In genomic region chr4:35228260-35228659, GRCm38 (mm10) we compare ENCODE assay signal across 20 mouse cellular contexts. TPM values are rescaled to one million over a fixed set of nuclear protein-coding genes. Genes with fewer than 3 reads are reported as not detected.
A peak's percentile ranks its signal among the peaks of the same experiment; 100 is the strongest.
DNase-seq lines count a peak whose midpoint lies in the region; ATAC-seq and TF ChIP-seq lines count a peak whose summit lies in the region.
"Had no signal": no experiment of that assay in that cellular context is flagged by ENCODE, and none has a peak within 500 bp of the region (broad histone marks: within the 10 kb centered on the region; RNA-seq: fewer than 3 reads in every experiment).

No protein-coding gene starts in this region.

- peaks cover 7 to 26% of the 10 kb centered on the region in 2 experiments for H3K4me1 ChIP-seq in MEL (ENCODE audit: control insufficient read depth in 1 of 2, insufficient read depth in 2 of 2, low read length in 2 of 2)
- peaks cover 10% of the 10 kb centered on the region; the same call in 1 of the 2 replicates for H3K4me1 ChIP-seq in midbrain, embryonic 14.5 days (ENCODE audit: control insufficient read depth, insufficient read depth, low read length)
- H3K4me1 ChIP-seq in hindbrain, postnatal 0 days (ENCODE audit: insufficient read depth, low read length): no peaks in the 10 kb centered on the region; the same call in 1 of the 2 replicates

- TF ChIP-seq EP300 in MEL (IDR thresholded peaks at IDR 0.05; ENCODE audit: low read depth in 1 of 2, low read length in 2 of 2): peak; percentile 54 to 60; a peak in 3 of 4 replicates

- no peak for ATAC-seq in midbrain, embryonic 14.5 days (ENCODE audit: low FRiP score, low TSS enrichment)
- no peak for ATAC-seq in hindbrain, postnatal 0 days
- ATAC-seq: forebrain, embryonic 13.5 days; forebrain, embryonic 15.5 days; forebrain, postnatal 0 days had no signal

- no peak for TF ChIP-seq POLR2A in MEL (IDR thresholded peaks at IDR 0.05; ENCODE audit: control insufficient read depth in 1 of 2, insufficient read depth in 1 of 2, low read depth in 1 of 2, low read length in 2 of 2, poor library complexity in 1 of 2)

- no peak for TF ChIP-seq RAD21 in MEL (IDR thresholded peaks at IDR 0.05; ENCODE audit: low read depth, low read length)

- DNase-seq in 416B (ENCODE audit: low read depth): peak; percentile 15
- peak; percentile 28 for DNase-seq in A20 (ENCODE audit: low read depth, low spot score)
- peak; percentile 59 for DNase-seq in MEL (ENCODE audit: low read depth, low spot score)
- no peak for DNase-seq in cerebellum, postnatal 14 days
- no peak for DNase-seq in midbrain, embryonic 14.5 days
- DNase-seq in hindbrain, postnatal 0 days (ENCODE audit: low spot score): no peak
- DNase-seq: adrenal gland, adult 2 months; adrenal gland, postnatal 10 days; adrenal gland, postnatal 25 days; cerebellum, adult 11 months; cerebellum, adult 18-20 months; cerebellum, adult 8-10 months; cerebellum, adult 9-11 months; cerebellum, postnatal 25 days; forebrain, postnatal 0 days had no signal

- WGBS in midbrain, embryonic 14.5 days: 76% methylated on average over 4 of the region's 4 CpGs
- 81% methylated on average over 4 of the region's 4 CpGs for WGBS in hindbrain, postnatal 0 days

- H3K36me3 ChIP-seq in MEL (ENCODE audit: control insufficient read depth in 1 of 2, insufficient read depth in 2 of 2, low read length in 2 of 2): peaks cover 0 to 21% of the 10 kb centered on the region in 2 experiments; a peak in 2 of 4 replicates
- no peaks in the 10 kb centered on the region for H3K36me3 ChIP-seq in midbrain, embryonic 14.5 days (ENCODE audit: control insufficient read depth, insufficient read depth, low read length)
- H3K36me3 ChIP-seq in hindbrain, postnatal 0 days (ENCODE audit: insufficient read depth, low read length): no peaks in the 10 kb centered on the region
- H3K36me3 ChIP-seq: embryonic facial prominence, embryonic 10.5 days; embryonic facial prominence, embryonic 12.5 days; forebrain, embryonic 15.5 days had no signal

- no peaks in the 10 kb centered on the region for H3K27me3 ChIP-seq in MEL (ENCODE audit: control insufficient read depth in 1 of 2, insufficient read depth in 2 of 2, low read length in 2 of 2)
- H3K27me3 ChIP-seq in midbrain, embryonic 14.5 days (ENCODE audit: control insufficient read depth, insufficient read depth, low read length): no peaks in the 10 kb centered on the region
- no peaks in the 10 kb centered on the region for H3K27me3 ChIP-seq in hindbrain, postnatal 0 days (ENCODE audit: insufficient read depth, low read length)
- H3K27me3 ChIP-seq: embryonic facial prominence, embryonic 12.5 days; forebrain, embryonic 13.5 days; forebrain, embryonic 15.5 days had no signal

- no peak overlapping the region for H3K4me2 ChIP-seq in midbrain, embryonic 14.5 days (ENCODE audit: low read length)
- no peak overlapping the region for H3K4me2 ChIP-seq in hindbrain, postnatal 0 days (ENCODE audit: low read depth, low read length)
- H3K4me2 ChIP-seq: embryonic facial prominence, embryonic 12.5 days; forebrain, embryonic 13.5 days; forebrain, embryonic 15.5 days had no signal

- H3K9ac ChIP-seq in MEL (ENCODE audit: control insufficient read depth, low read depth, low read length, poor library complexity, severe bottlenecking): no peak overlapping the region
- no peak overlapping the region for H3K9ac ChIP-seq in midbrain, embryonic 14.5 days (replicated peaks; ENCODE audit: low read length)
- no peak overlapping the region for H3K9ac ChIP-seq in hindbrain, postnatal 0 days (replicated peaks; ENCODE audit: low read length)
- H3K9ac ChIP-seq: embryonic facial prominence, embryonic 12.5 days; forebrain, embryonic 13.5 days; forebrain, embryonic 15.5 days; forebrain, postnatal 0 days had no signal

- no peaks in the 10 kb centered on the region for H3K9me3 ChIP-seq in MEL (replicated peaks; ENCODE audit: insufficient read depth, low read length)
- no peaks in the 10 kb centered on the region for H3K9me3 ChIP-seq in midbrain, embryonic 14.5 days (ENCODE audit: control insufficient read depth, low read length)
- H3K9me3 ChIP-seq in hindbrain, postnatal 0 days (ENCODE audit: low read length): no peaks in the 10 kb centered on the region
- H3K9me3 ChIP-seq: embryonic facial prominence, embryonic 10.5 days; embryonic facial prominence, embryonic 12.5 days; forebrain, embryonic 13.5 days; forebrain, embryonic 15.5 days; G1E had no signal

- H3K79me2 ChIP-seq in MEL (ENCODE audit: control insufficient read depth, insufficient read depth, low read length, poor library complexity): peaks cover 6% of the 10 kb centered on the region; the same call in 1 of the 2 replicates

- no peak for TF ChIP-seq CTCF in MEL (IDR thresholded peaks at IDR 0.05 in 2 of 3, conservative IDR thresholded peaks at IDR 0.05 in 1 of 3; ENCODE audit: control insufficient read depth in 1 of 3, insufficient read depth in 1 of 3, low read depth in 2 of 3, low read length in 3 of 3, poor library complexity in 1 of 3, severe bottlenecking in 1 of 3)
- no peak for TF ChIP-seq CTCF in hindbrain, postnatal 0 days (IDR thresholded peaks at IDR 0.05; ENCODE audit: low read depth)

- H3K4me3 ChIP-seq in MEL (ENCODE audit: control insufficient read depth in 1 of 2, insufficient read depth in 1 of 2, low read depth in 2 of 2, low read length in 2 of 2): peak overlapping the region in 1 of 2 experiments; percentile 33; a peak in 2 of 4 replicates
- no peak overlapping the region for H3K4me3 ChIP-seq in midbrain, embryonic 14.5 days (replicated peaks; ENCODE audit: low read depth, low read length)
- no peak overlapping the region for H3K4me3 ChIP-seq in hindbrain, postnatal 0 days (ENCODE audit: low read length)
- H3K4me3 ChIP-seq: embryonic facial prominence, embryonic 10.5 days; embryonic facial prominence, embryonic 12.5 days; forebrain, embryonic 13.5 days; forebrain, embryonic 15.5 days had no signal

- no peak overlapping the region for H3K27ac ChIP-seq in MEL (ENCODE audit: control insufficient read depth, low read depth, low read length)
- no peak overlapping the region for H3K27ac ChIP-seq in midbrain, embryonic 14.5 days (replicated peaks; ENCODE audit: low read depth, low read length)
- H3K27ac ChIP-seq in hindbrain, postnatal 0 days: no peak overlapping the region
- H3K27ac ChIP-seq: embryonic facial prominence, embryonic 10.5 days; embryonic facial prominence, embryonic 12.5 days; forebrain, embryonic 13.5 days; forebrain, embryonic 15.5 days had no signal

TF ChIP-seq in MEL, 35 proteins besides CTCF, POLR2A, EP300 and RAD21 (continues in another document):
- TF ChIP-seq TBP (IDR thresholded peaks at IDR 0.05; ENCODE audit: low read depth, low read length) (no peak), BHLHE40 (IDR thresholded peaks at IDR 0.05; ENCODE audit: borderline replicate concordance, low read depth, low read length) (no peak), GABPA (IDR thresholded peaks at IDR 0.05; ENCODE audit: low read depth, low read length) (no peak), CHD1 (IDR thresholded peaks at IDR 0.05; ENCODE audit: low read depth, low read length) (no peak), USF2 (IDR thresholded peaks at IDR 0.05; ENCODE audit: borderline replicate concordance in 1 of 2, insufficient read depth in 1 of 2, low read depth in 1 of 2, low read length in 2 of 2) (no peak), NELFE (IDR thresholded peaks at IDR 0.05; ENCODE audit: low read depth, low read length) (no peak), RCOR1 (IDR thresholded peaks at IDR 0.05; ENCODE audit: low read depth, low read length) (peak; percentile 76), USF1 (IDR thresholded peaks at IDR 0.05; ENCODE audit: low read depth, low read length) (no peak), ZMIZ1 (IDR thresholded peaks at IDR 0.05; ENCODE audit: low read depth, low read length) (no peak), TCF12 (IDR thresholded peaks at IDR 0.05; ENCODE audit: low read depth, low read length) (peak; percentile 23; the same call in 1 of the 2 replicates), ELF1 (IDR thresholded peaks at IDR 0.05; ENCODE audit: low read depth, low read length) (no peak), MAX (IDR thresholded peaks at IDR 0.05; ENCODE audit: low read length) (no peak), HCFC1 (IDR thresholded peaks at IDR 0.05; ENCODE audit: low read depth, low read length) (no peak), ETS1 (IDR thresholded peaks at IDR 0.05; ENCODE audit: low read depth, low read length) (peak; percentile 39; the same call in 1 of the 2 replicates), POLR2AphosphoS2 (IDR thresholded peaks at IDR 0.05; ENCODE audit: low read length) (no peak), MYB (IDR thresholded peaks at IDR 0.05; ENCODE audit: low read depth, low read length) (no peak), SMC3 (IDR thresholded peaks at IDR 0.05; ENCODE audit: low read depth, low read length) (no peak), TAL1 (IDR thresholded peaks at IDR 0.05; ENCODE audit: low read length) (no peak), GATA1 (IDR thresholded peaks at IDR 0.05; ENCODE audit: low read depth, low read length) (peak; percentile 61), CHD2 (IDR thresholded peaks at IDR 0.05; ENCODE audit: low read length) (no peak), KAT2A (conservative IDR thresholded peaks at IDR 0.05; ENCODE audit: low read depth, low read length) (no peak), SIN3A (IDR thresholded peaks at IDR 0.05; ENCODE audit: low read length) (peak; percentile 48), ZNF384 (IDR thresholded peaks at IDR 0.05; ENCODE audit: low read depth, low read length) (no peak), MYC (IDR thresholded peaks at IDR 0.05; ENCODE audit: low read depth, low read length) (no peak), E2F4 (IDR thresholded peaks at IDR 0.05; ENCODE audit: borderline replicate concordance, low read depth, low read length) (no peak), ZKSCAN1 (IDR thresholded peaks at IDR 0.05; ENCODE audit: low read depth, low read length) (no peak), MAZ (IDR thresholded peaks at IDR 0.05; ENCODE audit: low read depth, low read length) (no peak), ZC3H11A (IDR thresholded peaks at IDR 0.05; ENCODE audit: low read depth, low read length) (no peak), MAFK (IDR thresholded peaks at IDR 0.05; ENCODE audit: borderline replicate concordance, low read depth, low read length) (no peak), POLR2AphosphoS5 (IDR thresholded peaks at IDR 0.05; ENCODE audit: borderline replicate concordance, low read depth, low read length) (no peak), JUND (IDR thresholded peaks at IDR 0.05; ENCODE audit: low read depth, low read length) (no peak)

RNA-seq across cellular contexts. Expression of gene C9orf72, which starts 2.3 kb away (rescaled TPM):
- total RNA-seq in MEL (2012; rRNA removed): 4.2 and 5.7 TPM in 2 replicates
- polyA plus RNA-seq in MEL (2012; ENCODE audit: insufficient read depth in 1 of 2, insufficient read length in 2 of 2, low read depth in 1 of 2, low replicate concordance in 2 of 2, missing spikeins in 1 of 2): 1 to 10 TPM in 1 of 2 experiments, not detected in 1; 4.1 TPM
- polyA plus RNA-seq in midbrain, embryonic 14.5 days (2014; fragmentation: Nextera tagmentation; extraction: Ambion mirVana): 48.2 and 52.8 TPM in 2 replicates
- 42.3 and 49.7 TPM in 2 replicates for total RNA-seq in hindbrain, postnatal 0 days (2014; rRNA removed)
- polyA plus RNA-seq in hindbrain, postnatal 0 days (2015; fragmentation: Nextera tagmentation; extraction: Ambion mirVana): 36.0 and 40.4 TPM in 2 replicates

Comparison
In these comparisons a context has a peak if more than half of its experiments do, and no peak if none do; other contexts are left out.
1. DNase-seq: peak in 416B (single experiment), A20 (single experiment) and MEL (single experiment); none in cerebellum, postnatal 14 days (0 of 2), midbrain, embryonic 14.5 days (single experiment) and hindbrain, postnatal 0 days (single experiment).